Mouse (Mus musculus): Measurements from ENCODE around the gene Foxo3. TPM values are rescaled to one million over a fixed set of nuclear protein-coding genes. Genes with fewer than 3 reads are reported as not detected.

The Foxo3 gene
- polyA plus RNA-seq, 1 experiment from 2014 or later = 3.5 TPM

DNA sequence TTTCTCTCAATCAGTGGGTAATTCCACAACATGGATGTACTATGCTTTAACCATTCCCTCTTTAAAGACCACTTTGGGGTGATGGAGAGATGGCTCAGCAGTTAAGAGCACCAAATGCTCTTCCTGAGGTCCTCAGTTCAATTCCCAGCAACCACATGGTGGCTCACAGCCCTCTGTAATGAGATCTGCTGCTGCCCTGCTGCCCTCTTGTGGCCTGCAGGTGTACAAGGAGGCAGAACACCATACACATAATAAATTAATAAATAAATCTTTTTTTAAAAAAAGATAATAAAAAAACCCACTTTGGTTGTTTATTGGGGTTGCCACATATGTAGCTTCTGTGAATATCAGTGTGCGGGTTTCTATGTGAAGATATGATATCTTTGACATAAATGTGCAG, 21.4 kb upstream of the Foxo3 start:
- H3K4me1 ChIP-seq (replicated peaks) = no peaks in the 10 kb centered on the region
- WGBS = 82% methylated on average over 1 of the region's 1 CpGs
- H3K9ac ChIP-seq (replicated peaks) = no peak overlapping the region
- H3K4me3 ChIP-seq (replicated peaks) = no peak overlapping the region
- no peaks in the 10 kb centered on the region for H3K27me3 ChIP-seq
- H3K36me3 ChIP-seq = no peaks in the 10 kb centered on the region
- no peaks in the 10 kb centered on the region for H3K9me3 ChIP-seq
- no peak overlapping the region for H3K27ac ChIP-seq
- no peak overlapping the region for H3K4me2 ChIP-seq (replicated peaks)
- no peak for ATAC-seq

DNA sequence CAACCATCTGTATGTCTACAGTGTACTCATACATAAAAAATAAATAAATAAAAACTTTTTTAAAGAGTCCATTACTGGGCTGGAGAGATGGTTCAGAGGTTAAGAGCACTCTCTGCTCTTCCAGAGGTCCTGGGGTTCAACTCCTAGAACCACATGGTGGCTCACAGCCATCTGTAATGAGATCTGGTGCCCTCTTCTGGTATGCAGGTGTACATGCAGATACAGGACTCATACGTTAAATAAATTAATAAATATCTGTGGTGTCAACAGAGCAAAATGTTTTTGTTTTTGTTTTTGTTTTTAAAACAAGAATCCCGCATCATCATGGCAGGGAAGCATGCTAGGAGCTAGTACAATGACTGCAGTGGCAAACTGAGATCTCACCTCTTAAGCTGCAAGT, 20.6 kb upstream of the Foxo3 start:
- H3K4me2 ChIP-seq (replicated peaks) = no peak overlapping the region
- no peaks in the 10 kb centered on the region for H3K27me3 ChIP-seq
- H3K4me3 ChIP-seq (replicated peaks) = no peak overlapping the region
- H3K9ac ChIP-seq (replicated peaks) = no peak overlapping the region
- no peaks in the 10 kb centered on the region for H3K9me3 ChIP-seq
- 86% methylated on average over 2 of the region's 2 CpGs for WGBS
- no peaks in the 10 kb centered on the region for H3K36me3 ChIP-seq
- H3K27ac ChIP-seq = no peak overlapping the region
- no peaks in the 10 kb centered on the region for H3K4me1 ChIP-seq (replicated peaks)
- no peak for ATAC-seq

DNA sequence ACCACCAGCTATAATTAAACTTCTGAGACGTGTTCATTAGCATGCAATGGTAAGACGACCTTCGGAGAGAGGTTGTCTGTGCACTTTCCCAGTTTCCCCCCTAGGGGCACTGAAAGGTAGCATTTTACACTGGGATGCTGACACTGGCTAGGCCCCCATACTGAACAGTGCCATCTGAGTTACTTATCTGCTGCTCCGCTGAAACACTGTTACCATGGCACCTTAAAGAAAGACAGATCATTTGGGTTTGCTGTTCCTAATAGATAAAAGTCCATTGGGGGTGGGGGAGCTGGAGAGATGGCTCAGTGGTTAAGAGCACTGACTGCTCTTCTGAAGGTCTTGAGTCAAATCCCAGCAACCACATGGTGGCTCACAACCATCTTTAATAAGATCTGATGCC, 20.0 kb upstream of the Foxo3 start:
- Histone ChIP-seq H3K27ac (no peak overlapping the region), H3K27me3 (no peaks in the 10 kb centered on the region), H3K4me1 (replicated peaks) (no peaks in the 10 kb centered on the region), H3K9me3 (no peaks in the 10 kb centered on the region), H3K4me3 (replicated peaks) (no peak overlapping the region), H3K4me2 (replicated peaks) (no peak overlapping the region), H3K36me3 (no peaks in the 10 kb centered on the region), H3K9ac (replicated peaks) (no peak overlapping the region)
- WGBS = 57% methylated on average over 4 of the region's 4 CpGs
- ATAC-seq = no peak

DNA sequence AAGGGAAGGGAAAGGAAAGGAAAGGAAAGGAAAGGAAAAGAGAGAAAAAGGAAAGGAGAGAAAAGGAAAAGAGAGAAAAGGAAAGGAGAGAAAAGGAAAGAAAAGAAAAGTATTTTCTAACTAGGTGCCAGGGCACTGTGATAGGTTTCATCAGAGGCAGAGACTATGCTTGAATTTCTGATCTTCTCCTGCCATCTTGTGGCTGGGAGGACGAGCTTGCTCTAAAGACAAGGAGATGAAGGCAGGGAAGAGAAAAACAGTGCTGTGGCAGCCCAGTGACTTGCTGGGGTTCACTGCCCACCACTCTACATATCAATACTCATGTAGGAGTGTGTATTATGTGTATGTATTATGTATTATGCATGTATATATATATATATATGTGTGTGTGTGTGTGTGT, 18.5 kb upstream of the Foxo3 start:
- Histone ChIP-seq H3K4me1 (replicated peaks) (no peaks in the 10 kb centered on the region), H3K4me2 (replicated peaks) (no peak overlapping the region), H3K27me3 (no peaks in the 10 kb centered on the region), H3K4me3 (replicated peaks) (no peak overlapping the region), H3K9ac (replicated peaks) (no peak overlapping the region), H3K9me3 (no peaks in the 10 kb centered on the region), H3K36me3 (no peaks in the 10 kb centered on the region), H3K27ac (no peak overlapping the region)
- 8% methylated on average over 1 of the region's 1 CpGs for WGBS
- peak; percentile 67 for ATAC-seq

DNA sequence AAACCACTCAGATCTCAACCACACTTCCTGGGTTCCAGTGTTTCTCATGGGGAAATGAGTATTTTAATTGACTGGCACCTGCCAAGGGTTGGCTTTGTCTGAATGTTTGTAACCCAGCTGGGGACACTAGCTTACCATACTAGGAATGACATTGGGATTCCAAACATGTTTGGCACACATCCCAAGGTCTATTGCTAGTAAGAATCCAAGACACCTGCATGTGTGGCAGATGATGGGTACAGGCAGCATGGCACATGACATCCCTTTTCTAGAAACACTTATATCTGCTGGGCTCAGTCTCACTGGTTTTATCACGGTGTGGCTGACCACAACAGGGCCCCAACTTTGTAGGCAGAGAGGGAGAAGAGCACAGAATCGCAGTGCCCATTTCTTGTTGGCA, 17.8 kb upstream of the Foxo3 start:
- 61% methylated on average over 2 of the region's 2 CpGs for WGBS
- no peak overlapping the region for H3K4me3 ChIP-seq (replicated peaks)
- no peak overlapping the region for H3K27ac ChIP-seq
- H3K27me3 ChIP-seq = no peaks in the 10 kb centered on the region
- H3K36me3 ChIP-seq = no peaks in the 10 kb centered on the region
- H3K4me2 ChIP-seq (replicated peaks) = no peak overlapping the region
- no peak overlapping the region for H3K9ac ChIP-seq (replicated peaks)
- ATAC-seq = no peak
- no peaks in the 10 kb centered on the region for H3K9me3 ChIP-seq
- H3K4me1 ChIP-seq (replicated peaks) = no peaks in the 10 kb centered on the region

DNA sequence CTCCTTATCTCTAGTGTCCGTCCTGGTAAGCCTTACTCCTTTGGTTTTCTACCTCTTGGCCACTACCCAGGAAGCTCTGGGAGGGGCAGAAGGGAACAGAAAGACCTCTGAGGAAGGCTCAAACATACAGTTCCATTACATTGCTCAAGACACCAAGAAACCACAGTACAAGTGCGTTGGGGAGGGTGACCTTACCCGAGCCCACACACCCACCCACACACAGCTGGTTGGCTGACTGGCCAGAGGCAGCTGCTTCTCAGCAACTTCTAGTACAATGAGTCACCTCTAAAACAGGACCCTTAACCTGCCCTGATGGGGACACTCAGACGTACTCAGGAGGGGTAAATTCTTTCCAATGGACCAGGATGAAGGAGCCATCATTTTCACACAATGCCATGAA, 17.3 kb upstream of the Foxo3 start:
- no peak for ATAC-seq
- H3K27ac ChIP-seq = no peak overlapping the region
- no peak overlapping the region for H3K4me3 ChIP-seq (replicated peaks)
- H3K9ac ChIP-seq (replicated peaks) = no peak overlapping the region
- 75% methylated on average over 4 of the region's 4 CpGs for WGBS
- no peaks in the 10 kb centered on the region for H3K4me1 ChIP-seq (replicated peaks)
- H3K4me2 ChIP-seq (replicated peaks) = no peak overlapping the region
- no peaks in the 10 kb centered on the region for H3K36me3 ChIP-seq
- no peaks in the 10 kb centered on the region for H3K9me3 ChIP-seq
- H3K27me3 ChIP-seq = no peaks in the 10 kb centered on the region

DNA sequence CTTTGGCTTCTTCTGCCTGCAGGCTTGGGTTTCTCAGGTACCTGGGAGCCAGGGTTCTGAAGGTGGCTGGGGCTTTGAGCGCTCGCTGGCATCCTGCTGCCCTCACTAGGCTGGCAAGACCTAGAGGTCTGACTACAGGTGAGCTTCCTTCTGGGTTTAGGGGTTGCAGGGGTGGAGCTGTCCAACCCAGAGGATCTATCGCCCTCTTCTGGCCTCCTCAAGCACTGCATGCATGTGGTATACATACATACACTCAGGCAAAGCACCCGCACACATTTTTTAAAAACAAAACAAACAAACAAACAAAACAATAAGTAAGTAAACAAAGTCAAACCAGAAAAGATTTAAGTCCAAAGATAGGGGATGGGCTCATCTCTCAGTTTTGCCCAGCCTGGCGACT, 14.8 kb upstream of the Foxo3 start:
- no peak for ATAC-seq
- Histone ChIP-seq H3K9me3 (0 out of 2 replicates have a peak, but pooled peaks cover 2% of the 10 kb centered on the region), H3K9ac (replicated peaks) (no peak overlapping the region), H3K27ac (no peak overlapping the region), H3K36me3 (no peaks in the 10 kb centered on the region), H3K4me2 (replicated peaks) (no peak overlapping the region), H3K4me1 (replicated peaks) (no peaks in the 10 kb centered on the region), H3K27me3 (no peaks in the 10 kb centered on the region), H3K4me3 (replicated peaks) (no peak overlapping the region)
- 60% methylated on average over 5 of the region's 5 CpGs for WGBS

DNA sequence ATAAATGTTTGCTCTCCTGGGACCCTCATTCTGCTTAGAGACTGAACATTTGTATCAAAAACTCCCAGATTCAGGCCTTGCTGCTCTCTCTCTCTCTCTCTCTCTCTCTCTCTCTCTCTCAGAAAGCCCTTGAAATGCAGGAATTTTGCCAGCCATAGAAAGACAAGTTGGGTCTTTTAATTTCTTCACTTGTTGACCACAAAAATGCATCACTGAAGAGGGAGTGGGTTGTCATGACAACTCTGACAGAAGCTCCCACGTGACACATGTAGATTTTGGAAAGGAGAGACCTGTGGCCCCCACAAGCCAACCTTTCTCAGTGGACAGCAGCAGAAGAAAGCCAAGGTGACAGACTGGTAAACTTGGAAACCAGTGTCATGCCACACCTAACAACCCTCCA, 11.1 kb upstream of the Foxo3 start:
- no peaks in the 10 kb centered on the region for H3K27me3 ChIP-seq
- no peak for ATAC-seq
- H3K9me3 ChIP-seq = peaks cover 12% of the 10 kb centered on the region
- no peak overlapping the region for H3K4me2 ChIP-seq (replicated peaks)
- H3K4me3 ChIP-seq (replicated peaks) = no peak overlapping the region
- 50% methylated on average over 1 of the region's 1 CpGs for WGBS
- no peak overlapping the region for H3K27ac ChIP-seq
- no peaks in the 10 kb centered on the region for H3K36me3 ChIP-seq
- H3K4me1 ChIP-seq (replicated peaks) = no peaks in the 10 kb centered on the region
- no peak overlapping the region for H3K9ac ChIP-seq (replicated peaks)

DNA sequence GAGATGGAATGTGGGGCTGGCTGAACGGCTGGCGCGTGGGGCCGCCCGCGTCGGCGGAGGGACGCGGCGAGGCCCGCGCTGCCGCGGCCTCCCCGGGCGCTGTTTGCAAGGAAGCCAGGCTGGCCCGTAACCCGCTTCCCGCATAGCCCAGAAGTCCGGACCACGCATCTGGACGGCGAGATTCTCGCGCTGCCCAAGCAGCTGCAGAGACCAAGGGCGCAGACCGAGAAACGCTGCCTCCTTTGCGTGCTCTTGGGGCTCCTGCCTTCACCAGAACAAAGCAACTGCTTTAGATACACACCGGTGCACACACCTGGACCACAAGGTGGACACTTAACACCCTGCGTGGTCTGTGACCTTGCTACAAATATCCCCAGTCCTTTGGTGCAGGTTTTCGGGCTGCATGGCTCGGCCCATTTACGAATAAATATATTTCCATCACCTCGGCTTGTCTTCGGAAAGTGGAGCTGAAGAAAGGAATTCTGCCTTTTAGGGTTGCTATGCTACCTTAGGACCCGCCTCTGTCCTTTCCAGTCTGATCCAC, 1.8 kb upstream of the Foxo3 start:
- H3K4me3 ChIP-seq (replicated peaks) = peak overlapping the region; percentile 62
- peak overlapping the region; percentile 97 for H3K4me2 ChIP-seq (replicated peaks)
- peak overlapping the region; percentile 67 for H3K9ac ChIP-seq (replicated peaks)
- no peaks in the 10 kb centered on the region for H3K36me3 ChIP-seq
- peaks cover 33% of the 10 kb centered on the region for H3K27me3 ChIP-seq
- WGBS = 2% methylated on average over 38 of the region's 38 CpGs
- H3K4me1 ChIP-seq (replicated peaks) = peaks cover 32% of the 10 kb centered on the region
- no peak; the same call in 1 of the 2 replicates for ATAC-seq
- H3K9me3 ChIP-seq = no peaks in the 10 kb centered on the region
- peak overlapping the region; percentile 98 for H3K27ac ChIP-seq

DNA sequence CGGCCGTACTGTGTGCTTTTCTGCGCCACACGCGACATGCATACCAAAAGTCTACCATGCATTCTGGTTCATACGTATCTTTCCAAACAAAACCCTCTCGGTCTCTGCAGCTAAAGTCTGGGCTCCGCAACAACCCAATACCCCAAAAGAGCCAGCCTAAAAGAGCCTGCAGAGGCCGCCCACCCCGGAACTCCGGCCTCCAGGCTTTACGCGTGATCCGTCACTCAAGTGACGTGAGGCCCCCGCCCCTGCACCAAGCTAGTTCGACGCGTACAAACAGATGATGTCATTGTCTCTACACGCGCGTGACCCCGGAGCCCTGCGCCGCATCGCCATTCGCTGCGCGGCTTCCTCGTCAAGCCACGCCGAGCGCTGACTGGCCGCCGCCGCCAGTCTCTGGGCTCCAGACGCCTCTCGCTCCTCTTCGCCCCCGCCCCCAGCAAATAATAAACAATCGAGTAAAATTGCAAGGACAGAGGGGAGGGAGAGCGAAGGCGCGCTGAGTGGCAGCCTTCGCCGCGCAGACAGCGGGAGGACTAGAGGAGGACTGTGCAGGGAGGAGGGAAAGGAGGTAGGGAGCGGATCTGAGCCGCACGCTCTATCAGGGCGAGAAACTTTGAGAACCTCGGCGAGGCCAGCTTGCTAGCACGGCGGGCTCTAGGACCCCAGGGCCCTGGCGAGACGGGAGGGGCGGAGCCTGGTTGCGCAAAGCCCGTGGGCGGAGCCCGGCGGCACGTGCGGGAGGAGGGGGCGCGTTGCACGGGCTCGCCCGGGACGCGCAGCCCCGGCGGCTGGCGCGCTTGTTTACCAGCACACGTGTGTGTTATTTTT, 1.1 kb upstream of the Foxo3 start:
- Histone ChIP-seq H3K9ac (replicated peaks) (peak overlapping the region; percentile 74), H3K27me3 (peaks cover 37% of the 10 kb centered on the region), H3K4me3 (replicated peaks) (peak overlapping the region; percentile 62), H3K27ac (peak overlapping the region; percentile 98), H3K4me2 (replicated peaks) (peak overlapping the region; percentile 97), H3K9me3 (no peaks in the 10 kb centered on the region), H3K36me3 (no peaks in the 10 kb centered on the region), H3K4me1 (replicated peaks) (peaks cover 35% of the 10 kb centered on the region)
- ATAC-seq = peak; percentile 94
- WGBS = under 1% methylated on average over 78 of the region's 78 CpGs

DNA sequence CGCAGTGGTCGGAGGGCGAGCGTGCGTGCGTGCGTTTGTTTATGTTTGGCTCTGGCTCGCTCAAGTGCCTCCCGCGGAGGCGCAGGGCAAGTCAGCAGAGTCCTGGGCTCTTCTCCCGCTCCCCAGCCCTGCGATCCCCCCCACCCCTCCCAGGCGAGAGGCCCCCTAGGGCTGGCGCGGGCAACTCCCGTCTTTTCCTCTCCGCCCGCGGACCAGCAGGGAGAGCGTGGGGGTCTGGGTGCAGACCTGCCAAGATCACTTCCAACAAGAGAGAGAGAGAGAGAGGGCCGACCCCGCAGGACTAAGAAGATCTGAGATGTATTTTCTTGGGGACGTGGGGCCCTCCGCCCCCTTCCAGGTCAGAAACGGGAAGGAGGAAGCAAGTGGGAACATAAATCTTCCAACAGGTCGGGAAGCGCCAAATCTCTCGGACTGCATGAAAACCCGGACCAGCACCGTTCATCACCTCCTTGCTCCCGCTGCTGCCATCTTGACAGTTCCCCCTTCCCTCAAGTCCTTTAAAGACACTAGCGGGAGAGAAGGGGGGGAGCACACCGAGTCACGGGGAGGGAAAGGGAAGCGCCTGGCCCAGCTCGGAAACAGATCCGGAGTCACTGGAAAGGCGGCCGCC, 569 bp downstream of the Foxo3 start:
- Histone ChIP-seq H3K4me2 (replicated peaks) (peak overlapping the region; percentile 97), H3K4me3 (replicated peaks) (peak overlapping the region; percentile 62), H3K4me1 (replicated peaks) (peaks cover 35% of the 10 kb centered on the region), H3K9ac (replicated peaks) (peak overlapping the region; percentile 74), H3K27me3 (peaks cover 38% of the 10 kb centered on the region), H3K36me3 (no peaks in the 10 kb centered on the region), H3K27ac (peak overlapping the region; percentile 98), H3K9me3 (no peaks in the 10 kb centered on the region)
- no peak; the same call in 1 of the 2 replicates for ATAC-seq
- 0% methylated on average over 38 of the region's 40 CpGs for WGBS

DNA sequence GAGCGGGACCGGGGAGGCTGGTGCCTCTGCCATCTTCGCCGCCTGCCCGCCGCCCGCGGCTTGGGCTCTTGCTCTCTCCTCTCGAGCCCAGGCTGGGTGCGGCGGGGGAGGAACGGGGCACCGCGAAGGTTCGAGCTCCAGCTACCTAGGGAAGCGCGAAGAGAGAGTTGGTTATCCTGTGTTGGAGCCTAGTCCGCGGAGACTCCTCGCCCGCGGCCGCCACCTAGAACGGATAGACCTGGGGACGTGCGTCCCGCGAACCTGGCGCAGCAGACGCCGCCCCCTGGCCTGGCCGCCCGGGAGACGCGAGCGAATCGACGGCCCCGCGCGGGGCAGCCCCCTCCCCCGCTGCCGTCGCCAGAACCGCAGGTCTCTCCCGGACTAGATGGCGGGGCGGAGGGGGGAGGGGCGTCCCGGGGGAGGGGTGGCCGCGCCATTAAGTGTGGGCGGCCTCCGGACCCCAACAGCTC, 1.1 kb downstream of the Foxo3 start:
- ATAC-seq = no peak
- H3K4me2 ChIP-seq (replicated peaks) = peak overlapping the region; percentile 97
- H3K36me3 ChIP-seq = no peaks in the 10 kb centered on the region
- no peaks in the 10 kb centered on the region for H3K9me3 ChIP-seq
- peak overlapping the region; percentile 98 for H3K27ac ChIP-seq
- peaks cover 35% of the 10 kb centered on the region for H3K4me1 ChIP-seq (replicated peaks)
- peaks cover 33% of the 10 kb centered on the region for H3K27me3 ChIP-seq
- H3K9ac ChIP-seq (replicated peaks) = peak overlapping the region; percentile 74
- under 1% methylated on average over 50 of the region's 54 CpGs for WGBS
- H3K4me3 ChIP-seq (replicated peaks) = peak overlapping the region; percentile 62
